Mouse (Mus musculus) MEL (cell line): ENCODE results near the gene 5730455P16Rik. TPM values are rescaled to one million over a fixed set of nuclear protein-coding genes. Genes with fewer than 3 reads are reported as not detected.

ENCODE experiments used
- DNase-seq: peaks from one replicate; pipeline ENCODE4 v3.0.0; 2011; ENCODE audit warnings: low read depth, low spot score
- H3K27ac ChIP-seq: 2 replicates; pipeline ENCODE4 v1.5.1; 2012; ENCODE audit warnings: low read depth, mild to moderate bottlenecking, control low read depth, low read length, moderate library complexity; ENCODE audit not compliant: control insufficient read depth
- H3K27me3 ChIP-seq, 2 experiments: fragments of 150-350 bp in 1 of 2; sonication (generic) in 1 of 2; 2 replicates each; pipeline ENCODE4 v1.6.1; 2012; ENCODE audit warnings: low read length in 2 of 2, mild to moderate bottlenecking in 2 of 2, improper control_type of control experiment in 1 of 2, moderate library complexity in 1 of 2; ENCODE audit not compliant: insufficient read depth in 2 of 2, control insufficient read depth in 1 of 2
- H3K36me3 ChIP-seq, 2 experiments: 2 replicates each; pipeline ENCODE4 v1.6.1; 2012 to 2014; ENCODE audit warnings: low read length in 2 of 2, improper control_type of control experiment in 1 of 2, inconsistent platforms in 1 of 2, mild to moderate bottlenecking in 1 of 2; ENCODE audit not compliant: insufficient read depth in 2 of 2, control insufficient read depth in 1 of 2
- H3K4me1 ChIP-seq, 2 experiments: fragments of 150-350 bp in 1 of 2; sonication (generic) in 1 of 2; 2 replicates each; pipeline ENCODE4 v1.6.1; 2012; ENCODE audit warnings: low read length in 2 of 2, improper control_type of control experiment in 1 of 2, mild to moderate bottlenecking in 1 of 2; ENCODE audit not compliant: insufficient read depth in 2 of 2, control insufficient read depth in 1 of 2
- H3K4me3 ChIP-seq, 2 experiments: fragments of 150-350 bp in 1 of 2; sonication (generic) in 1 of 2; 2 replicates each; pipeline ENCODE4 v1.5.1; 2012; ENCODE audit warnings: low read depth in 2 of 2, low read length in 2 of 2, mild to moderate bottlenecking in 2 of 2, moderate library complexity in 2 of 2, control low read depth in 1 of 2, improper control_type of control experiment in 1 of 2; ENCODE audit not compliant: control insufficient read depth in 1 of 2, insufficient read depth in 1 of 2
- H3K79me2 ChIP-seq: 2 replicates; pipeline ENCODE4 v1.6.1; 2012; ENCODE audit warnings: mild to moderate bottlenecking, low read length, moderate library complexity; ENCODE audit not compliant: control insufficient read depth, poor library complexity, insufficient read depth
- H3K9ac ChIP-seq: 2 replicates; pipeline ENCODE4 v1.6.1; 2012; ENCODE audit warnings: low read depth, mild to moderate bottlenecking, control low read depth, low read length, moderate library complexity; ENCODE audit not compliant: control insufficient read depth, poor library complexity, severe bottlenecking
- H3K9me3 ChIP-seq: fragments of 150-350 bp; sonication (generic); replicated peaks from 2 replicates; pipeline ENCODE4 v1.6.1; 2012; ENCODE audit warnings: mild to moderate bottlenecking, low read length, improper control_type of control experiment, moderate library complexity; ENCODE audit not compliant: insufficient read depth
- BHLHE40 ChIP-seq: IDR thresholded peaks from 2 replicates; pipeline ENCODE4 v1.6.1; 2012; ENCODE audit warnings: low read depth, mild to moderate bottlenecking, inconsistent platforms, low read length, improper control_type of control experiment, borderline replicate concordance
- CHD1 ChIP-seq: IDR thresholded peaks from 2 replicates; pipeline ENCODE4 v1.6.1; 2012; ENCODE audit warnings: low read depth, mild to moderate bottlenecking, inconsistent platforms, low read length, improper control_type of control experiment
- E2F4 ChIP-seq: IDR thresholded peaks from 2 replicates; pipeline ENCODE4 v1.6.1; 2011; ENCODE audit warnings: low read depth, low read length, improper control_type of control experiment, borderline replicate concordance
- ELF1 ChIP-seq: IDR thresholded peaks from 2 replicates; pipeline ENCODE4 v1.6.1; 2014; ENCODE audit warnings: low read depth, mild to moderate bottlenecking, inconsistent platforms, low read length, improper control_type of control experiment, moderate library complexity
- EP300 ChIP-seq, 2 experiments: IDR thresholded peaks; 2 replicates each; pipeline ENCODE4 v1.6.1; 2011; ENCODE audit warnings: improper control_type of control experiment in 2 of 2, low read length in 2 of 2, low read depth in 1 of 2, mild to moderate bottlenecking in 1 of 2
- GATA1 ChIP-seq: IDR thresholded peaks from 2 replicates; pipeline ENCODE4 v1.6.1; 2011; ENCODE audit warnings: low read depth, low read length, improper control_type of control experiment
- HCFC1 ChIP-seq: IDR thresholded peaks from 2 replicates; pipeline ENCODE4 v1.6.1; 2012; ENCODE audit warnings: low read depth, mild to moderate bottlenecking, inconsistent platforms, low read length, improper control_type of control experiment, moderate library complexity
- KAT2A ChIP-seq: conservative IDR thresholded peaks from 2 replicates; pipeline ENCODE4 v1.6.1; 2012; ENCODE audit warnings: low read depth, low read length, improper control_type of control experiment, inconsistent platforms
- MAFK ChIP-seq: IDR thresholded peaks from 2 replicates; pipeline ENCODE4 v1.6.1; 2011; ENCODE audit warnings: low read depth, mild to moderate bottlenecking, low read length, improper control_type of control experiment, borderline replicate concordance
- MAX ChIP-seq: IDR thresholded peaks from 2 replicates; pipeline ENCODE4 v1.6.1; 2011; ENCODE audit warnings: low read length, improper control_type of control experiment
- MEF2A ChIP-seq: IDR thresholded peaks from 2 replicates; pipeline ENCODE4 v1.6.1; 2014; ENCODE audit warnings: low read depth, mild to moderate bottlenecking, inconsistent platforms, low read length, improper control_type of control experiment; ENCODE audit not compliant: poor library complexity, insufficient replicate concordance, severe bottlenecking; ENCODE audit errors: extremely low read depth
- MXI1 ChIP-seq: IDR thresholded peaks from 2 replicates; pipeline ENCODE4 v1.6.1; 2011; ENCODE audit warnings: mild to moderate bottlenecking, low read depth, low read length, improper control_type of control experiment
- POLR2A ChIP-seq, 2 experiments: IDR thresholded peaks; 2 replicates each; pipeline ENCODE4 v1.6.1; 2011 to 2012; ENCODE audit warnings: low read length in 2 of 2, mild to moderate bottlenecking in 2 of 2, control low read depth in 1 of 2, improper control_type of control experiment in 1 of 2, low read depth in 1 of 2, moderate library complexity in 1 of 2; ENCODE audit not compliant: control insufficient read depth in 1 of 2, insufficient read depth in 1 of 2, poor library complexity in 1 of 2
- POLR2AphosphoS2 ChIP-seq: IDR thresholded peaks from 2 replicates; pipeline ENCODE4 v1.6.1; 2011; ENCODE audit warnings: low read length, improper control_type of control experiment
- RAD21 ChIP-seq: IDR thresholded peaks from 2 replicates; pipeline ENCODE4 v1.6.1; 2011; ENCODE audit warnings: mild to moderate bottlenecking, low read depth, low read length, improper control_type of control experiment
- SIN3A ChIP-seq: IDR thresholded peaks from 2 replicates; pipeline ENCODE4 v1.6.1; 2012; ENCODE audit warnings: low read length, improper control_type of control experiment, inconsistent platforms
- TAL1 ChIP-seq: IDR thresholded peaks from 2 replicates; pipeline ENCODE4 v1.6.1; 2012; ENCODE audit warnings: mild to moderate bottlenecking, inconsistent platforms, low read length, moderate library complexity, mixed read lengths
- TCF12 ChIP-seq: IDR thresholded peaks from 2 replicates; pipeline ENCODE4 v1.6.1; 2014; ENCODE audit warnings: low read depth, mild to moderate bottlenecking, inconsistent platforms, low read length, improper control_type of control experiment, moderate library complexity
- USF1 ChIP-seq: IDR thresholded peaks from 2 replicates; pipeline ENCODE4 v1.6.1; 2014; ENCODE audit warnings: low read depth, mild to moderate bottlenecking, inconsistent platforms, low read length, improper control_type of control experiment, moderate library complexity
- USF2 ChIP-seq, 2 experiments: IDR thresholded peaks; 2 replicates each; pipeline ENCODE4 v1.6.1; 2011 to 2012; ENCODE audit warnings: improper control_type of control experiment in 2 of 2, low read length in 2 of 2, borderline replicate concordance in 1 of 2, inconsistent platforms in 1 of 2, low read depth in 1 of 2, mild to moderate bottlenecking in 1 of 2; ENCODE audit not compliant: insufficient read depth in 1 of 2
- ZC3H11A ChIP-seq: IDR thresholded peaks from 2 replicates; pipeline ENCODE4 v1.6.1; 2012; ENCODE audit warnings: low read depth, mild to moderate bottlenecking, inconsistent platforms, low read length, improper control_type of control experiment
- ZKSCAN1 ChIP-seq: IDR thresholded peaks from 2 replicates; pipeline ENCODE4 v1.6.1; 2012; ENCODE audit warnings: low read depth, mild to moderate bottlenecking, inconsistent platforms, low read length, improper control_type of control experiment, moderate library complexity
- ZMIZ1 ChIP-seq: IDR thresholded peaks from 2 replicates; pipeline ENCODE4 v1.6.1; 2012; ENCODE audit warnings: low read depth, mild to moderate bottlenecking, inconsistent platforms, low read length, improper control_type of control experiment, moderate library complexity
- ZNF384 ChIP-seq: IDR thresholded peaks from 2 replicates; pipeline ENCODE4 v1.6.1; 2012; ENCODE audit warnings: low read depth, mild to moderate bottlenecking, inconsistent platforms, low read length, improper control_type of control experiment
- polyA plus RNA-seq, 2 experiments: library from polyadenylated mRNA; stranded (reverse) in 1 of 2; unstranded in 1 of 2; fragments of >175 nt in 1 of 2; fragments of >200 nt in 1 of 2; gene quantifications; 2 replicates each; pipeline versions ENCODE4 v1.2.1 to v1.2.4; 2012; ENCODE audit warnings: low replicate concordance in 2 of 2, low read depth in 1 of 2; ENCODE audit not compliant: insufficient read length in 2 of 2, insufficient read depth in 1 of 2, missing spikeins in 1 of 2
- total RNA-seq: library from RNA; depleted of rRNA; stranded (reverse); fragments of 300-350 nt; gene quantifications from 2 replicates; pipeline ENCODE4 v1.2.3, GENCODE M21; 2012

Gene 5730455P16Rik
- total and polyA plus RNA-seq, 3 experiments: 9.5 to 10.1 TPM; not detected in 1

- TF ChIP-seq MAFK (peak; percentile 46; the same call in 1 of the 2 replicates), HCFC1 (peak; percentile 34; the same call in 1 of the 2 replicates)
Measured at GRCm38 (mm10) chr11:80424691-80425090, 46.9 kb upstream of the 5730455P16Rik start (continued).

- Histone ChIP-seq H3K27ac (peak overlapping the region; percentile 38; the same call in 1 of the 2 replicates), H3K79me2 (no peaks in the 10 kb centered on the region), H3K9me3 (no peaks in the 10 kb centered on the region)
- no peak for TF ChIP-seq RAD21
- no peak for TF ChIP-seq POLR2A (IDR thresholded peaks at IDR 0.05; ENCODE audit: control insufficient read depth in 1 of 2, insufficient read depth in 1 of 2, low read depth in 1 of 2, low read length in 2 of 2, poor library complexity in 1 of 2)
- no peak for TF ChIP-seq E2F4
- TF ChIP-seq SIN3A: peak; percentile 55; the same call in 1 of the 2 replicates
- TF ChIP-seq ZNF384: peak; percentile 95
- no peak for TF ChIP-seq TCF12
- TF ChIP-seq MEF2A: no peak
- peak; percentile 68 for TF ChIP-seq MXI1
- TF ChIP-seq ZMIZ1: no peak
- TF ChIP-seq GATA1: peak; percentile 77
- TF ChIP-seq MAX: 0 out of 2 replicates have a peak, but pooled peaks have one; percentile 6
- 0 out of 2 replicates have a peak, but pooled peaks have one; percentile 12 for TF ChIP-seq ELF1
- TF ChIP-seq, all 39 proteins: peak for 6
- peaks cover 18 to 37% of the 10 kb centered on the region in 2 experiments for H3K4me1 ChIP-seq
- H3K36me3 ChIP-seq: peaks cover 0 to 29% of the 10 kb centered on the region in 2 experiments; a peak in 2 of 4 replicates
- DNase-seq: peak; percentile 68
- H3K27me3 ChIP-seq: no peaks in the 10 kb centered on the region
- H3K4me3 ChIP-seq: peak overlapping the region; percentile 5 to 6; a peak in 2 of 4 replicates
- H3K9ac ChIP-seq: peak overlapping the region; percentile 34; the same call in 1 of the 2 replicates
Measured at GRCm38 (mm10) chr11:80421421-80422047, 43.7 kb upstream of the 5730455P16Rik start.

- H3K27ac ChIP-seq: peak overlapping the region; percentile 25
- DNase-seq: peak; percentile 61
- H3K4me1 ChIP-seq: peaks cover 16 to 31% of the 10 kb centered on the region in 2 experiments
- TF ChIP-seq ELF1 (0 out of 2 replicates have a peak, but pooled peaks have one; percentile 40), TAL1 (no peak), BHLHE40 (no peak; the same call in 1 of the 2 replicates), EP300 (IDR thresholded peaks at IDR 0.05; ENCODE audit: low read depth in 1 of 2, low read length in 2 of 2) (peak; percentile 41 to 57; a peak in 2 of 4 replicates), POLR2AphosphoS2 (no peak), USF1 (peak; percentile 43), SIN3A (peak; percentile 62; the same call in 1 of the 2 replicates), ZMIZ1 (no peak), KAT2A (no peak), CHD1 (no peak), MAFK (no peak), RAD21 (no peak), ZC3H11A (no peak), USF2 (IDR thresholded peaks at IDR 0.05; ENCODE audit: borderline replicate concordance in 1 of 2, insufficient read depth in 1 of 2, low read depth in 1 of 2, low read length in 2 of 2) (no peak), ZKSCAN1 (no peak), TCF12 (peak; percentile 27; the same call in 1 of the 2 replicates)
Measured at GRCm38 (mm10) chr11:80420202-80420984, 42.6 kb upstream of the 5730455P16Rik start.

More at GRCm38 (mm10) chr11:80420202-80420984, 42.6 kb upstream of the 5730455P16Rik start:
- Histone ChIP-seq H3K9me3 (no peaks in the 10 kb centered on the region), H3K79me2 (no peaks in the 10 kb centered on the region), H3K27me3 (no peaks in the 10 kb centered on the region), H3K36me3 (peaks cover 0 to 25% of the 10 kb centered on the region in 2 experiments; a peak in 2 of 4 replicates), H3K4me3 (peak overlapping the region in 1 of 2 experiments; percentile 11; a peak in 2 of 4 replicates), H3K9ac (peak overlapping the region; percentile 3; the same call in 1 of the 2 replicates)
